Mouse (Mus musculus): ENCODE results near the gene Apobec1.
"Not testable (repeated sequence)": the region's sequence is repeated elsewhere in the genome, so short reads cannot be mapped to it uniquely, and the experiment has no call there.

The Apobec1 gene

DNA sequence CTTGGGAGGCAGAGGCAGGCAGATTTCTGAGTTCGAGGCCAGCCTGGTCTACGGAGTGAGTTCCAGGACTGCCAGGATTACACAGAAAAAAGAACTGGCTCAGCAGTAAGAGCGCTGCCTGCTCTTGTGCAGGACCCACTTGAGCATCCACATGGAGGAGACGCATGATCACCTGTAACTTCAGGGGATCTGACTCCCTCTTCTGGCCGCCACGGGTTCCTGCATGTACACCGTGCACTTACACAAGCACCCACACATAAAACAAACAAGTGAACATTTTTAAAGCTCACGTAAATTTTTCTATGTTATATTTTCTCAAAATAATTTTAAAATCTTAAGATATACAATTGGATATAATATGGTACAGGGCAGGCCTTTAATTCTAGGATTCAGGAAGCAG, 3.2 kb upstream of the Apobec1 start:
- in situ Hi-C loops (cut with MboI, MseI), result no loop called here

DNA sequence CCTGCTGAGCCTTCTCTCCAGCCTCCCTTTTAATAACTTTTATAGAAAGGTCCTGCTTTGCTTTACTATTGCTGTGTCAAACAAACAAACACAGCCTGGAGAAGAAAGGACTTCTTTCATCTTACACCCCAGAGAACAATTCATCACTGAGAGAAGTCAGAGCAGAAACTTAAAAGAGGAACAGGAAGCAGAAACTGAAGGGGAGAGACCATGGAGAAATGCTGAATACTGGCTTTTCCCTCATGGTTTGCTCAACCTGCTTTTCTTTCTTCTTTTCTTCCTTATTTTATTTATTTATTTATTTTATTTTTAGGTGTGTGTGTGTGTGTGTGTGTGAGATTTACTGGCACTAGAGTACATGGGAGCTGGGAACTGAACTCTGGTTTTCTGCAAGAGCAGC, 2.0 kb upstream of the Apobec1 start:
- in situ Hi-C loops (cut with MboI, MseI), result no loop called here

DNA sequence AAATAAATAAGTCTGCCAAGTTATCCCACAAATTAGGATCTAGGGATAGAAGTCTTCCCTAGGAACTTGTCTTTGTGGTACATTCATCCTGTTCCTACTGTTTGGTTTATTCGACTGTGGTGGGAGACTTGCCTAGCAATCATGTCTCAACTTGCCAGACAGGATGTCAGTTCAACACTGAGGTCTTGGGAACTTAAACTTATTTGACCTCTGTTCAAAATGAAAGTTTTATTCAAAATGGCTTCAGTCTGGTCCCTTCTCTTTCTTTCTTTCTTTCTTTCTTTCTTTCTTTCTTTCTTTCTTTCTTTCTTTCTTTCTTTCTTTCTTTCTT, 713 bp upstream of the Apobec1 start:
- in situ Hi-C loops (cut with MboI, MseI), result no loop called here

DNA sequence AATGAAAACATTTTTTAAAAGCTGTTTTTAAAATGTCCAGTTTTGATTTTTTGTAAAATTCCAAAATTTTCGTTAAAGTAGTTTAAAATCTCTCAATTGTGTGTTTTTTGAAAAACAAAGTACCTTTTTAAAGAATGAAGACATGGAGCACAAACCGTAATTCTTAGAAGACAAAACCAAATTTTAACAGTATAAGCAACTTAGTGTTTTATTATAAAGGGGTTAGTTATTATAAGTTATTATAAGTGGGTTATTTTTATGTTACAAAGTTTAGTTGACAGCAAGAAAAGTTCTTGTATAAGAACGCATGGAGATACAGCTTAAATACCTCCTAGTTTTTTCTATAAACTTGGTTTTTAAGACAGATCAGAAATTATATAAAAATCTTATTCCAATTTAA, 629 bp downstream of the Apobec1 start:
- in situ Hi-C loops (cut with MboI, MseI), result no loop called here

DNA sequence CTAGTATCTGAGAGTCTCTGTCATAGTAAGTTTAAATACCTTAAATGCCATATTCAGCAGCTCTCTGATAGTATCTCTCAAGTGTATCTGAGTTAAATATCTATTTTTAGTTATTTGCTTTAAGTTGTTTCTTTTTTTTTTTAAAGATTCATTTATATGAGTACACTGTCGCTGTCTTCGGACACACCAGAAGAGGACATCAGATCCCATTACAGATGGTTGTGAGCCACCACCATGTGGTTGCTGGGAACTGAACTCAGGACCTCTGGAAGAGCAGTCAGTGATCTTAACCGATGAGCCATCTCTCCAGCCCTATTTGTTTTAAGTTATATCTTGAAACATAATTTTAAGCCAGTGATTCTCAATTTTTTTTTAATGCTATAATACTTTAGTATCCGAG, 1.2 kb downstream of the Apobec1 start:
- in situ Hi-C loops (cut with MboI, MseI), result no loop called here

DNA sequence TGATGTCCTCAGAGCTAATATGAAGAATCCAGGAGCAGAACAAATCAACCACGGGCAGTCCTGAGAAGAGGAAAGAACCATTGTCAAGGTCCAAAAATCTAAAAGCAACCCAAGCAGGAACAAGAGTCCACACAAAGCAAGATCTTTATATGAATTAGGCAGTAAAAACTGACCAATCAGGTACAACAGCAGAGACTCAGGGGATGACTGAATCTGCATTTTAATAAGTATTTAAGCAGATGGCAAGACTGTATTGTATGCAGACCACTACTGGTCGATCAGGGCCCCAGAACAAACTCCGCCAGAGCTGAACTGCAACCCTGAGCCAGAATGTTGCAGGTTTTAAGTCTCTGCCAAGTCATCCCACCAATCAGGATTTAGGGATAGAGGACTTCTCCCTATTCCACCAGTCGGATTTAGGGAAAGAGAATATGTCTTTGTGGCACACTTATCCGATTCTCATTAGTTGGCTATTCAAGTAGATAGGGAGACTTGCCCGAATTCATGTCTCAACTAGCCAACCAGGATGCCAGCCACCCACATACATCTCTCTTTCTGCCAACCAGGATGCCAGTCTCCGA, 2.1 kb downstream of the Apobec1 start:
- in situ Hi-C loops (cut with MboI, MseI), result no loop called here

DNA sequence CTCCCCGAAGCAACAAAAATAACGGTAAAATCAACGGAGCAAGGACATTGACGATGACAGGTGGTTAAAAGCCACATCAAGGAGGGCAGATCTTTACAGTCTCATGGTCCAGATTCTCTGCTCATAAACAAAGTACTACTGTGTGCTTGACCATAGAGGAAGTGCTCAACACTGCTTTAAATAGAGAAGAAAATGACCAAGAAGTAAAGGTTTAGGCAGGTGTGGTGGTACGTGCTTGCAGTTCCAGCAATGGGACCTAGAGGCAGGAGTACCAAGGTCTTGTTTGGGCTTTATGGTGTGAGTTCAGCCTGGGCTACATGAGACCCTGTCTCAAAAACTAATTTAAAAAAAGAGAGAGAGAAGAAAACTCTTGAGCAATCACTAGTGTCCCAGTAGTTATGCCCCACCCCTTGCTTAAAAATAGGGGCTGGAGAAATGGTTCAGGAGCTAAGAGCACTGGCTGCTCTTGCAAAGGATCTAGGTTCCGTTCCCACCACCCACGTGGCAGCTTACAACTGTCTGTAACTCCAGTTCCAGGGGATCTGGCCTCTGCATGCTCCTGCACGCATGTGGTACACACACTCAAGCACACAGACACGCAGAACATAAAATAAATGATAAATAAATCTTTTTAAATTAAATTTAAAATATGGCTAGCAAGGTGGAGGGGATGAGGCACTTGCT, 3.0 kb downstream of the Apobec1 start:
- in situ Hi-C loops (cut with MboI, MseI), result no loop called here

DNA sequence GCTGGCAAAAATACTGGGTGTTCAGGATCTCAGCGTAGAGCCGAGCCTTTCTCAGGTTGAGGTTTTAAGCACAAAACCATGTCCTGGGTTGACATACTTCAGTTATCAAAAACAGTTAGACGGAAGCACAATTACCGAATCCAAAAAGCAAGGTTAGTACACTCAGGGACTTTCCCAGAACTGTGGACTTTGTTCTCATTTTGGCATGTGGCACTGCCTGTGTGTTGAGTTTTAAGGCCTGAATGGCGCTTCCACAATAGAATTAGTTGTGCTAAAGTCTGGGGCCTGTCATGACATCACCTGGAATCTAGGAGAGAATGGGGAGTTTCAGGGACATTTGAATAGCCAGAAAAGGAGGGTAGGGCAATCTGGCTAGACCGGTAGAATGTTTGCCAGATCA, 3.8 kb downstream of the Apobec1 start:
- in situ Hi-C loops (cut with MboI, MseI), result no loop called here

DNA sequence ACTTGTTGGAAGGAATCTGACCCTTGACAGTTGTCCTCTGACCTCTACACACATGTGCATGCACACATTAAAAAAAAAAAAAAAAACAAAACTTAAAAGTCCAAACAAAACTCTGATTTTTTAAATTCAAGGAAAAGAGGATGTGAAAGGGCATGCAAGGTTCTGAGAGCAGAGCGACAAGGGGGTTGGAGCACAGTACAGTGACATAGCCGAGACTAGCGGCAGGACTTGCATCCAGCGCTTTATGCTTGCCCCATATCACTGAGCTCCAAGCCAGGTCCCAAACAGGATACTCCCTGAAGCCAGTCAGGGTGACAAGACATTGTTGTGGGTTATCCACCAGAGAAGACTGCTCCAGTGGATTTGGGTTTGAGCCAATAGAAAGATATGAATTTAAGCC, 4.2 kb downstream of the Apobec1 start:
- in situ Hi-C loops (cut with MboI, MseI), result no loop called here

DNA sequence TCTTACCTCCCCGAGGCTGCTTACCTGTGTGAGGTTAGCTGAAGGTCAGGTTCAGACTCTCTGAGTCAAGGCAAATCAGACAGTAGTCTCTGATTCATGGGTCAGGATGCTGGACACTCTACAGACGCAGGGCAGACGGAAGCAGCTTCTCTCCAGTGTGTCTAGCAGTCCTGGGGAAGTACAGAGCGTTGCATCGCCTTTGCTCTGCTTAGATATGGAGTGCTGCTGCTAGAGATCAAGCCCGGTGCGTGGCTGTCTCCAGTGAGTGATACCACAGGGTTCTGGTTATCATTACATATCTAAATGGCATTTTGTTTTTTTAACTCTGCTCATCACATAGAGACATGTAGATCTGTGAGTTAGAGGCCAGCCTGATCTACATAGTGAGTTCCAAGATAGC, 5.6 kb downstream of the Apobec1 start:
- in situ Hi-C loops (cut with MboI, MseI), result no loop called here

DNA sequence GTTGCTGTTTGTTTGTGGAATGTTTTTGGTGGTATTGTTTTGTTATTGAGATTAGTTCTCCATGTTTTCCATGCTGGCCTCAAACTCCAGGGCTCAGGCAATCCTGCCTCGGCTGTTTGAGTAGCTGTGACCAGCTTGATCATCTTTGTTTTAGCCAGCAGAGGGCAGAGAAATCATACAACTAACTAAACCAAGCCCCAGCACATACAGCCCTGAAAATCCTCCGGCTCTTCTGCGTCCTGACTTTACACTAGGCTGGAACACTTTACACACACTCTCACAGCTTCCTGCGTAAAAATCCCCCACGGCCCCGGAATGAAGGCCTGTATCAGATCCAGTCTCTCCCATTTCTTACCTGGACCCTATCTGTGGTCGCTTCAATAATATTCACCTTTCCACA, 6.6 kb downstream of the Apobec1 start:
- in situ Hi-C loops (cut with MboI, MseI), result no loop called here

DNA sequence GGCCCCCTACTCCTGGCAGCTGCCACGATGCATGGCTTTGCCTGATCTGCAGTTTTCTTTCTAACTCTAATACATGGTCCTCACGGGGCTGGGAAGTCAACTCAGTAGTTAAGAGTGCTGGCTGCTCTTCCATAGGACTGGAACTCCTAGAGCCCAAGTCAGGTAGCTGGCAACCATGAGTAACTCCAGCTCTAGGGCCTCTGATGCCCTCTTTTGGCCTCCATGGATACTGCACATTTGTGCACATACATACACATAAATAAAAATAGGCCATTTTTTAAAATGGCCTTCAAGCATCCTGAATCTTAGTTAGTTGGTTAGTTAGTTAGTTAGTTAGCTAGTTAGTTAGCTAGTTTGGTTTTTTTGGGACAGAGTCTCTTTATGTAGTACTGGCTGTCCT, 9.3 kb downstream of the Apobec1 start:
- in situ Hi-C loops (cut with MboI, MseI), result no loop called here

DNA sequence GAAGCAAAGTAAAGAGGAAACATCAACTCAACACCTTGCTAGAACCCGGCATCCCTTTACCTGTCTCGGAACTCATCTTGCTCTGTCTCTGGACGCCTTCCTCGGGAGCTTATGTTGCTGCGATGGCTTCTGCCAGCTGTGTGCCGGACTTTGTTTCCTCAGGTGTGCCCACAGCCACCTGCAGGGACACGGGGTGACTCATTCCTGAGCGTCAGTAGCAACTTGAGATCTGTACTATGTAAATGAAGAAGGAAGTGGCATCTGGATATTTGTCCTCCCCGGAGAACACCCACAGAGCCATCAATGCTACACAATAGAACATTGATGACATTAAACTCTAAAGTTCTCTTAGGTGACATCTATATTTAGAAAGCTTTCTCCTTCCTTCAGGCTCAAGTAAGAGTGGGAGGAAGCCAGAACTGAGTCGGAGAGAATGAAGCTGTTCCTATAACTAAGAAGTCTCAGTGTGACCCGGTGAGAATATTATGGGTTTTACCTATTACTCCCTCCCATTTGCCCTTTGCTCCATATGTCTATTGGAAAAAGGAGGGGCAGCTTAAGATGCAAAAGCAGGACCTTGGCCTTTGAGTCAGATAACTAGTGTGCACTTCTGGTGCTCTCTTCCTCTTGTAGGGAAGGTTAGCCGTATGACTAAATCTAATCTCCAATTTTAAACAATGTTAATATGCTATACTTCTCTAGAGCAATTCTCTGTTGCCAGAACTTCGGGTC, 11.1 kb downstream of the Apobec1 start:
- in situ Hi-C loops (cut with MboI, MseI), result no loop called here

DNA sequence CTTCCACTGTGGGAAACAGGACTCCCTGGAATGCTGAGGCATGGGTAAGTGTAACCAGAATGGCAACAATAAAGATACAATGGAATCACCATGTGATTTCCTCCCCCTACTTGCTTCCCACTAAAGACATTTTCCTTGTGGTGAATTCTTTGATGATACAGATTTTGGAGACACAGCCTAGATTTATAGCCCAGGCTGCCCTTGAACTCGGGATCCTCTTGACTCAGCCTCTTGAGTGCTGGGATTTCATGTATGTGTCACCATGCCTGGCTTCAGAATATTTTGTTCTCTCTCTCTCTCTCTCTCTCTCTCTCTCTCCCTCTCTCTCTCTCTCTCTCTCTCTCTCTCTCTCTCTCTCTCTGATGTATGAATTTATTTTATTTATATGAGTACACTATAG, 23.2 kb downstream of the Apobec1 start:
- in situ Hi-C loops (cut with MboI, MseI), result no loop called here

DNA sequence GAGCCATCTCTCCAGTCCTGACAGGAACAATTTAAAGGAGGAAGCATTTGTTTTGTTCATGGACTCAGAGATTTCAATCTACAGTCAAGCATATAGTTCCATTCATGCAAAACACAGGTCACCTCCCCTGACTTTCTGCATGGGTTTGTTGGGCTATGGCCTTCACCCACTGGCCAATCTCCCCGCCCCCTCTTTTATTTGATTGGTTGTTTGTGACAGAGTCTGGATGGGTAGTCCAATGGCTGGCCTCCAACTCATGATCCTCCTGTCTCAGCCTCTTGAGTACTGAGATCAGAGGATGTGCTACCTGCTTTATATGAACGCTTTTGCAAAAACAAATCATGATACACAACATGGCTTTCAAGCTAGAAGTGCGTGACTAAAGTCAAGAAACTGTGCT, 25.2 kb downstream of the Apobec1 start:
- in situ Hi-C loops (cut with MboI, MseI), result no loop called here

DNA sequence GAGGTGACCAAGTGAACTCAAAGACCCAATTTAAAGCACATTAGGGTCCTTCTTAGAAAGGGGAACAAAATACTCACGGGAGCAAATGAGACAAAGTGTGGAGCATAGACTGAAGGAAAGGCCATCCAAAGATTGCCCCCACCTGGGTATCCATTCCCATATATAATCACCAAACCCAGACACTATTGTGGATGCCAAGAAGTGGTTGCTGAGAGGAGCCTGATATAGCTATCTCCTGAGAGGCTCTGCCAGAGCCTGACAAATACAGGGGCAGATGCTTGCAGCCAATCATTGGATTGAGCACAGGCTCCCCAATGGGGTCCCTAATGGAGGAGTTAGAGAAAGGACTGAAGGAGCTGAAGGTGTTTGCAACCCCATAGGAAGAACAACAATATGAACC, 27.2 kb downstream of the Apobec1 start:
- in situ Hi-C loops (cut with MboI, MseI), result not testable (repeated sequence)

DNA sequence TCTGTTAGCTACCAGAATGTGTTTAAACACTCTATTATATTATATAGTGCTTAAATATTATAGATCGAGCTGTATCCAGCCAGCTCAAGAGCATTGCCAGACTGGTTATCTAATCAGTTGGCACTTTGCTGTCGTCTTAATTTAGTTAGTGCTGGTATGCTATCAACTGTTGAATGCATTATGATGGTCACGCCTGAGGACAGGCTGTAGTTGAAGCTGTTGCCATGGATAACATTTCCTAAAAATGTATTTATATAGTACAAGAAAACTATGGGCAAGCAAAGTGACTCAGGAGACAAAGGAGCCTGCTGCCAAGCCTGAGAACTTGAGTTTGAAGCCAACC, 30.7 kb downstream of the Apobec1 start:
- in situ Hi-C loops (cut with MboI, MseI), result no loop called here

- in situ Hi-C loops (cut with MboI, MseI), result no loop called here
Measured at GRCm38 (mm10) chr6:122570695-122571616, 31.3 kb downstream of the Apobec1 start.

GRCm38 (mm10) chr6:122569762-122570161, 32.5 kb downstream of the Apobec1 start:
- in situ Hi-C loops (cut with MboI, MseI), result no loop called here

DNA sequence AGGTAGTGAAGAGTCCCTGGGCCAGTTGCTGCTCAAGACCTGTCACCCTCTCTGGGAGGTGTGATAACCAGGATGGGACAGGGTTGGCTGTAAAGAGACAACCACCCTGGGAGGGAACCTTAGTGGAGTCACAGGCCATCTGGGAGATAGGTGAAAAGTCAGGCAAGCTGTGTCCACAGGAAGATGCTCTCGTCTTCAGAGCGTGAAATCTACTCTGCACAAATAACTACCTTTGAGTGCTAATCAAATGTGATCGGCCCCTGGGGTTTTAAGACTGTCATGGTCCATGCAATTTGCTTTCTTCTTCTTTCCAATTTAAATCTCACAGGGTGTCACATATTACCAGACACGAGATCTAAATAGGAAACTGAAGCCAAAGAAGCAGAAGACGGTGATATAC, 33.1 kb downstream of the Apobec1 start:
- in situ Hi-C loops (cut with MboI, MseI), result no loop called here

GRCm38 (mm10) chr6:122565070-122565784, 37.0 kb downstream of the Apobec1 start:
- in situ Hi-C loops (cut with MboI, MseI), result no loop called here

DNA sequence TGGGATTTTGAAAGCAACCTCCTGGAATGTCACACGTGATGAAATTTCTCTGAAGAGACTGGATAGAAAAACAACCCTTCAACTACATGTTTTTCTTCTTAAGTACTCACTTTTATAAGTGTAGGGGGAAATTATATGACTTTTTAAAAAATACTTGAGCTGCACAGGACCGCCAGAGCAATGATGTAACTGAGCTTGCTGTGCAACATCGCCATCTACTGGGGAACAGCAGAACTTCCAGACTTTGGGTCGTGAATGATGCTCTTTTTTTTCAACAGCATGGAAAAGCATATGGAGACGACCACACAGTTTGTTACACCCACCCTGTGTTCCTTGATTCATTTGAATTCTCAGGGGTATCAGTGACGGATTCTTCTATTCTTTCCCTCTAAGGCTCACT, 39.8 kb downstream of the Apobec1 start:
- in situ Hi-C loops (cut with MboI, MseI), result loop anchor here in 1 of 2 experiments (5.0 kb wide), 1 partner anchor 65 kb away; the partner anchor contains the start of gene Rimklb

Data from T-helper 17 cell (primary cell).